Mouse (Mus musculus): Measurements from ENCODE around the gene Armc7. TPM values are rescaled to one million over a fixed set of nuclear protein-coding genes. Genes with fewer than 3 reads are reported as not detected.
A peak's percentile ranks its signal among the peaks of the same experiment; 100 is the strongest.

Gene Armc7
- total RNA-seq, 2 experiments from 2014 or later = 10.4 to 10.9 TPM

DNA sequence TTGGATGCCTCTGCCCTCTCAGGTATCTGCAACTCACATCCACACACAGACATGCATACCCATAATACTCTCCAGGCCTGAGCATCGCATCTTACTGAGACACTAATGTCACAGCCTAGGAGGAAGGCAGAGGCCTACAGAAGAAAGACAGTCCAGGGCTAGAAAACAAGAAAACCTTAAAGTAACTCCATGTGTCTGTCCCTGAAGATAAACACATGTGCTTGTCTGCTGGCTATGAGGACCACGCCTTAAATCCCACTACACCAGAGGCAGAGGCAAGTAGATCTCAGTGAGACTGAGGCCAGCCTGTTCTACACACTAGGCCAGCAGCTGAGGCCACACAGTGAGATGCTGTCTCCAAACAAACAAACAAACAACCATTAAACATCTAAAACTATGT is 35.7 kb downstream of the Armc7 start:
- H3K27ac ChIP-seq = no peak overlapping the region; the same call in 1 of the 2 replicates

DNA sequence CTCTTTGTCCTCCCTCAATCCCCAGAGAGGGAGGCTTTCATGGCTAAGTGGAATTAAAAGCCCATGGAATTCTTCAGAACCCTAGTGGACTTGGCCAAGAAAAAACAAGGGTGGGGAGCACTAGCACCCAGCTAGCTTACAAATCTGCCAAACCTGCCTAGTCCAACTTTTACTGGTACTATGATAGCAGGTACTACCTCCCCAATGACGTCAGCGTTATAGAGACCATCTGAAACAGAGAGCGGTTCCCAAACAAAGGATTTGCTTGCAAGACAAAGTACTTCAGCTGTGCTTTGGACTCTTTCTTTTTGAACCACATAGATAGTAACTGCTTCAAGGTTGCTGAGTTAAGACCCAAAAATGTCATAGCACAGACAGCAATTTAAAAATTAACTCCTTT is 36.5 kb downstream of the Armc7 start:
- no peak for DNase-seq (ENCODE audit: low spot score in 2 of 2)
- H3K4me3 ChIP-seq = peak overlapping the region; percentile 85
- TF ChIP-seq CTCF (conservative IDR thresholded peaks at IDR 0.05) = no peak
- peak overlapping the region; percentile 93; the same call in 1 of the 2 replicates for H3K27ac ChIP-seq

More for the DNA sequence above, 35.7 kb downstream of the Armc7 start:
- TF ChIP-seq CTCF (conservative IDR thresholded peaks at IDR 0.05) = no peak
- no peak for DNase-seq (ENCODE audit: low spot score in 2 of 2)
- no peak overlapping the region for H3K4me3 ChIP-seq

- TF ChIP-seq CTCF (conservative IDR thresholded peaks at IDR 0.05) = no peak
- no peak for DNase-seq (ENCODE audit: low spot score in 2 of 2)
- peak overlapping the region; percentile 93; the same call in 1 of the 2 replicates for H3K27ac ChIP-seq
- H3K4me3 ChIP-seq = peak overlapping the region; percentile 85
Observed at GRCm38 (mm10) chr11:115512407-115513183, 37.1 kb downstream of the Armc7 start.

GRCm38 (mm10) chr11:115513271-115514237 is 38.1 kb downstream of the Armc7 start:
- Histone ChIP-seq H3K27ac (peak overlapping the region; percentile 93), H3K4me3 (peak overlapping the region; percentile 85)
- peak; percentile 54 to 61 for DNase-seq (ENCODE audit: low spot score in 2 of 2)
- no peak for TF ChIP-seq CTCF (conservative IDR thresholded peaks at IDR 0.05)

GRCm38 (mm10) chr11:115514238-115514663 is 38.8 kb downstream of the Armc7 start, which contains the start of gene Jpt1:
Jpt1 (minus strand) TSS chr11:115514387.
- DNase-seq (ENCODE audit: low spot score in 2 of 2) = peak; percentile 96 to 97
- TF ChIP-seq CTCF (conservative IDR thresholded peaks at IDR 0.05) = no peak
- H3K4me3 ChIP-seq = peak within 1 kb of the TSS; percentile 85
- peak within 1 kb of the TSS; percentile 93 for H3K27ac ChIP-seq

- no peak overlapping the region for H3K4me3 ChIP-seq
- no peak for TF ChIP-seq CTCF (conservative IDR thresholded peaks at IDR 0.05)
- no peak for DNase-seq (ENCODE audit: low spot score in 2 of 2)
- H3K27ac ChIP-seq = no peak overlapping the region
Observed at GRCm38 (mm10) chr11:115515021-115515420, 39.6 kb downstream of the Armc7 start.

DNA sequence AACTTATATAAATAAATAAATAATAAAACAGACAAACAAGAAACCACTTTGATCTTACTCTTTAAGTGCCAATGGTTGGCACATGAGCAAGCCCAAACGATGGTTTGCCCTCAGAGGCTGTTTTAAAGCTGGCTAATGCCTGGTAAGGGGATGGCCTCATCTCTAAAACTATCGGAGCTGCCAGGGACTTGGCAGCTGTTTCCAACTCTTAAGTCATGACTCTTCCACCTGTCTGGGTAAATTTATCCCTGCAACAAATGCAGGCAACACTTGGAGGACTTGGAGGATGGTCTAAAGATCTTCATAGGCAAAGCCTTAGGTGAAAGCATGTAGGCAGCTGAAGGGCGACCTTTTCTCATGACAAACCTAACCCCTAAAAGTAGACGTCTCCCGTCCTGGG is 41.5 kb downstream of the Armc7 start:
- TF ChIP-seq CTCF (conservative IDR thresholded peaks at IDR 0.05) = no peak
- Histone ChIP-seq H3K4me3 (no peak overlapping the region), H3K27ac (no peak overlapping the region)
- no peak for DNase-seq (ENCODE audit: low spot score in 2 of 2)

GRCm38 (mm10) chr11:115518693-115519092 is 43.2 kb downstream of the Armc7 start:
- no peak for DNase-seq (ENCODE audit: low spot score in 2 of 2)
- TF ChIP-seq CTCF (conservative IDR thresholded peaks at IDR 0.05) = no peak
- H3K4me3 ChIP-seq = no peak overlapping the region
- peak overlapping the region; percentile 60 for H3K27ac ChIP-seq

DNA sequence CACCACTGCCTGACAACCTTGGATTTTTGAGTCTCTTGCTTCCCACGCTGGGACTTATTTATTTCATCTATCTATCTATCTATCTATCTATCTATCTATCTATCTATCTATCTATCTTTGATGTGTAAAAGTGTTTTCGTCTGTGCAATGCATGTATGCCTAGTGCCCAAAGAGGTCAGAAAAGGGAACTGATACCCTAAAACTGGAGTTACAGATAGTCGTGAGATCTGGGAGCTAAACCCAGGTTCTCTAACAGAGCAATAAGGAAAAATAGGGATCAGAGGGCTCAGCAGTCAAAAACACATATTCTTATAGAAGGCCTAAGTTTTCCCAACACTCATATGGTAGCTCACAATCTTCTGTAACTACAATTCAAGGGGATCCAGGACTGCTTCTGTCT is 44.1 kb downstream of the Armc7 start:
- DNase-seq (ENCODE audit: low spot score in 2 of 2) = no peak
- Histone ChIP-seq H3K27ac (no peak overlapping the region), H3K4me3 (no peak overlapping the region)
- TF ChIP-seq CTCF (conservative IDR thresholded peaks at IDR 0.05) = no peak

GRCm38 (mm10) chr11:115520218-115520617 is 44.8 kb downstream of the Armc7 start:
- no peak overlapping the region for H3K4me3 ChIP-seq
- no peak overlapping the region for H3K27ac ChIP-seq
- no peak for TF ChIP-seq CTCF (conservative IDR thresholded peaks at IDR 0.05)
- no peak for DNase-seq (ENCODE audit: low spot score in 2 of 2)

DNA sequence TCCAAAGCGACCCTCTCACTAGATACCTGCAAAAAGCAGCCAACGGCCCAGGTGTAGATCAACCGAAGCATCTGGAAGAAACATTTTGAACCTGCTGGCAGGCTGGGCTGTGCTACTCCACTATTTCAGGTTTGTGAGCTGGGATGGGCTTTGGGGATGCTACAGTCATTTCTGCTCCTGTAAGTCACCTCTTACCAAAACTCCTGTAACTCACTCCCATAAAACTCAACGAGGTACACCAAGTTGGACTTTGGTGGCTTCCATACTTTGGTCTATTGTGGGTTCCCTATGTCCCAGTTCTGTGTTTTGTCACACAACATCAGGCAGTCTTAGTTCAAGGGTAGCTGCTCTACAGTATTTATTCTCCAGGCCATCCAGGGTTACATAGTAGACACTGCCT is 45.6 kb downstream of the Armc7 start:
- TF ChIP-seq CTCF (conservative IDR thresholded peaks at IDR 0.05) = no peak
- Histone ChIP-seq H3K4me3 (no peak overlapping the region), H3K27ac (no peak overlapping the region)
- DNase-seq (ENCODE audit: low spot score in 2 of 2) = no peak

- Histone ChIP-seq H3K27ac (no peak overlapping the region), H3K4me3 (no peak overlapping the region)
- DNase-seq (ENCODE audit: low spot score in 2 of 2) = no peak
- no peak for TF ChIP-seq CTCF (conservative IDR thresholded peaks at IDR 0.05)
Observed at GRCm38 (mm10) chr11:115522238-115522637, 46.8 kb downstream of the Armc7 start.

DNA sequence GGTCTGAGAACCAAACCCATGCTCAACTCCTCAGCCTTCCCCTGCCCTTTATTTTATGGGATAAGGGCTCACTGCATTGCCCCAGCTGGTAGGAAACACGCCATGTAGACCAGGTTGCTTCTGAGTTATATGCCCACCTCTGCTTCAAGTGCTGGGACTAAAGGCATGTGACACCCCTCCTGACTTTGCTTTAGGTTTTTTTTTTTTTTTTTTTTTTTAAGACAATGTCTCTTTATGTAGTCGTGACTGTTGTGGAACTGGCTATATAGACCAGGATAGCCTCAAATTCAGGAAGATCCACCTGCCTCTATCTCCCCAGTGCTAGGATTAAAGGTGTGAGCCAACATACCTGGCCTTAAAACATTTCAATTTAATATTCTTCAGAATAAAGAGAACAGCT is 47.2 kb downstream of the Armc7 start:
- DNase-seq (ENCODE audit: low spot score in 2 of 2) = no peak
- TF ChIP-seq CTCF (conservative IDR thresholded peaks at IDR 0.05) = no peak
- H3K27ac ChIP-seq = no peak overlapping the region
- H3K4me3 ChIP-seq = no peak overlapping the region
